Mouse (Mus musculus) heart, embryonic 11.5 days (tissue): Measurements from ENCODE around the gene Apol6. TPM values are rescaled to one million over a fixed set of nuclear protein-coding genes. Genes with fewer than 3 reads are reported as not detected.

ENCODE experiments used
- polyA plus RNA-seq: library from polyadenylated mRNA; unstranded; fragments of >200 nt; fragmentation: Nextera tagmentation; extraction: Ambion mirVana; gene quantifications from 2 replicates; pipeline ENCODE4 v1.2.1, GENCODE M21; 2014

Apol6 gene
- polyA plus RNA-seq, 1 experiment from 2014 or later, result 0.16 TPM

Other genes starting within 250 kb of the Apol6 start
- 13.9 and 17.0 TPM in 2 replicates for gene Zfp251, start 173.3 kb upstream of the Apol6 start, polyA plus RNA-seq
- gene Zfp7, start 165.5 kb upstream of the Apol6 start, polyA plus RNA-seq, result 5.8 and 7.2 TPM in 2 replicates
- gene Gm49527, start 165.4 kb upstream of the Apol6 start, polyA plus RNA-seq, result not detected in 2 replicates
- 7.5 and 10.8 TPM in 2 replicates for gene Zfp647, start 119.3 kb upstream of the Apol6 start, polyA plus RNA-seq
- gene 1110038F14Rik, start 96.2 kb upstream of the Apol6 start, polyA plus RNA-seq, result 43.5 and 47.2 TPM in 2 replicates
- 138 and 139 TPM in 2 replicates for gene Mb, start 5.9 kb downstream of the Apol6 start, polyA plus RNA-seq